In the genomic region with DNA sequence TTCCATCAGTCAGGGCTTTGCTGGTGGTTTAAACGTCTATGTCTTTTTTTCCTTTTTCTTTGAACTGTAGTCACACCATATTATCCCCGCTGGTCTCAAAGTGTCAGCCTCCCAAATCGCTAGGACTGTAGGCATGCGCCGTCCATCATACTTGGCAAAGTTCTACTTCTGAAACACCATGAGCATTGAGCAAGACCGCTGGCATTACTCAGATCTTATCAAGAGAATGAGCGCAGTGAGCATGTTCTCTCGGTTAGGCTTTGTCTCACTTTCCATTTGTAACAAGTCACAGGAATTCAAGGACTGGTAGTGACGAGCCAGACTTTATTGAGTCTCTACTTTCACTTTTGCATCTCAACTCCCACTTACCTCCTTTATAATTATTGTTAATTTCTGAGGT, we compare ENCODE assay signal across 25 mouse cellular contexts. TPM values are rescaled to one million over a fixed set of nuclear protein-coding genes. Genes with fewer than 3 reads are reported as not detected.
DNase-seq lines count a peak whose midpoint lies in the region; ATAC-seq lines count a peak whose summit lies in the region.
"Had no signal": no experiment of that assay in that cellular context is flagged by ENCODE, and none has a peak within 500 bp of the region (broad histone marks: within the 10 kb centered on the region; RNA-seq: fewer than 3 reads in every experiment).

No protein-coding gene starts in this region.

- H3K27me3 ChIP-seq in hindbrain, embryonic 16.5 days (replicated peaks; ENCODE audit: control insufficient read depth, insufficient read depth, low read length), result no peaks in the 10 kb centered on the region
- H3K27me3 ChIP-seq: CH12.LX; heart, embryonic 15.5 days; kidney, embryonic 15.5 days; megakaryocyte, embryonic 14.5 days; midbrain, embryonic 13.5 days had no signal

- no peak overlapping the region for H3K4me2 ChIP-seq in hindbrain, embryonic 16.5 days (ENCODE audit: low read length)
- H3K4me2 ChIP-seq: heart, embryonic 15.5 days; kidney, embryonic 15.5 days; midbrain, embryonic 13.5 days had no signal

- no peak overlapping the region for H3K4me3 ChIP-seq in hindbrain, embryonic 16.5 days (ENCODE audit: low read length)
- H3K4me3 ChIP-seq: heart, embryonic 15.5 days; kidney, embryonic 15.5 days; left cerebral cortex, adult 2 months; megakaryocyte, embryonic 14.5 days; midbrain, embryonic 13.5 days had no signal

- ATAC-seq in hindbrain, embryonic 16.5 days, result no peak
- ATAC-seq: forebrain, embryonic 16.5 days; midbrain, embryonic 13.5 days had no signal

- DNase-seq in heart, adult 11 months, result peak; percentile 55
- DNase-seq in heart, postnatal 4 days, result no peak
- peak; percentile 14 to 50 for DNase-seq in urinary bladder, postnatal 36 days (ENCODE audit: low spot score in 2 of 2)
- no peak for DNase-seq in urinary bladder, postnatal 4 days (ENCODE audit: low spot score in 2 of 2)
- DNase-seq in adrenal gland, postnatal 36 days, result peak; percentile 67 to 71
- DNase-seq in layer of hippocampus, postnatal 25 days (ENCODE audit: extremely low spot score in 1 of 2, low spot score in 1 of 2), result no peak
- no peak for DNase-seq in cerebellum, adult 11-12 months
- DNase-seq: cerebellum, adult 9-10 months; gastrocnemius, postnatal 25 days; kidney, adult 11 months; kidney, postnatal 36 days; thymus, adult 2 months; thymus, postnatal 4 days had no signal

- peaks cover 4% of the 10 kb centered on the region for H3K4me1 ChIP-seq in hindbrain, embryonic 16.5 days (ENCODE audit: control insufficient read depth, insufficient read depth, low read depth, low read length)

- 93% methylated on average over 9 of the region's 9 CpGs for whole genome bisulfite sequencing in hindbrain, embryonic 16.5 days

- H3K36me3 ChIP-seq in hindbrain, embryonic 16.5 days (ENCODE audit: control insufficient read depth, insufficient read depth, low read length), result 0 out of 2 replicates have a peak, but pooled peaks cover 3% of the 10 kb centered on the region

- H3K9ac ChIP-seq in hindbrain, embryonic 16.5 days (ENCODE audit: low read depth, low read length), result no peak overlapping the region
- H3K9ac ChIP-seq: heart, embryonic 15.5 days; kidney, embryonic 15.5 days; liver, embryonic 14.5 days; midbrain, embryonic 13.5 days had no signal

- H3K27ac ChIP-seq in hindbrain, embryonic 16.5 days (ENCODE audit: low read depth, low read length), result no peak overlapping the region
- H3K27ac ChIP-seq: heart, embryonic 15.5 days; kidney, embryonic 15.5 days; left cerebral cortex, adult 2 months; liver, embryonic 14.5 days; midbrain, embryonic 13.5 days had no signal

- H3K9me3 ChIP-seq in hindbrain, embryonic 16.5 days (ENCODE audit: control insufficient read depth, low read length), result no peaks in the 10 kb centered on the region
- H3K9me3 ChIP-seq: G1E; heart, embryonic 15.5 days; kidney, embryonic 15.5 days; megakaryocyte, embryonic 14.5 days; midbrain, embryonic 13.5 days had no signal

RNA-seq across cellular contexts. Expression of gene Cdc123, which starts 6.2 kb away (rescaled TPM):
- total RNA-seq in heart, postnatal 4 days (2021), result 100 to 1,000 TPM in 1 of 2 experiments, 10 to 100 TPM in 1; 93.8 to 111 TPM
- 100 to 1,000 TPM; 133 to 138 TPM for total RNA-seq in adrenal gland, postnatal 36 days (2021)
- polyA plus RNA-seq in hindbrain, embryonic 16.5 days (2015; fragmentation: Nextera tagmentation; extraction: Ambion mirVana), result 244 and 268 TPM in 2 replicates
- 100 to 1,000 TPM; 126 to 140 TPM for total RNA-seq in layer of hippocampus, postnatal 25 days (2021)

RNA-seq across cellular contexts. Expression of gene Nudt5, which starts 6.3 kb away (rescaled TPM):
- total RNA-seq in heart, postnatal 4 days (2021), result 10 to 100 TPM; 33.1 to 34.5 TPM
- total RNA-seq in adrenal gland, postnatal 36 days (2021), result 10 to 100 TPM; 45.0 to 49.3 TPM
- polyA plus RNA-seq in hindbrain, embryonic 16.5 days (2015; fragmentation: Nextera tagmentation; extraction: Ambion mirVana), result 26.4 and 26.6 TPM in 2 replicates
- 10 to 100 TPM; 22.2 to 22.7 TPM for total RNA-seq in layer of hippocampus, postnatal 25 days (2021)

RNA-seq across cellular contexts. Expression of gene Gm13199, which starts 11.6 kb away (rescaled TPM):
- under 1 TPM in 1 of 2 experiments, not detected in 1; 0.47 TPM for total RNA-seq in heart, postnatal 4 days (2021)
- total RNA-seq in adrenal gland, postnatal 36 days (2021), result under 1 TPM; 0.66 to 0.73 TPM
- polyA plus RNA-seq in hindbrain, embryonic 16.5 days (2015; fragmentation: Nextera tagmentation; extraction: Ambion mirVana), result 0.87 and 0.99 TPM in 2 replicates
- 1 to 10 TPM in 1 of 2 experiments, under 1 TPM in 1; 0.89 to 2.5 TPM for total RNA-seq in layer of hippocampus, postnatal 25 days (2021)
- total RNA-seq: hematopoietic stem cell, adult 5-6 weeks; monocyte, adult 5-6 weeks had no signal
- polyA plus RNA-seq: G1E had no signal

RNA-seq across cellular contexts. Expression of gene Sec61a2, which starts 44.1 kb away (rescaled TPM):
- 10 to 100 TPM; 28.8 to 29.0 TPM for total RNA-seq in heart, postnatal 4 days (2021)
- 10 to 100 TPM; 28.0 to 38.2 TPM for total RNA-seq in adrenal gland, postnatal 36 days (2021)
- 121 and 122 TPM in 2 replicates for polyA plus RNA-seq in hindbrain, embryonic 16.5 days (2015; fragmentation: Nextera tagmentation; extraction: Ambion mirVana)
- 100 to 1,000 TPM in 1 of 2 experiments, 10 to 100 TPM in 1; 76.2 to 103 TPM for total RNA-seq in layer of hippocampus, postnatal 25 days (2021)

Comparison
In these comparisons a context has a peak if more than half of its experiments do, and no peak if none do; other contexts are left out.
1. DNase-seq: peak in heart, adult 11 months (single experiment), urinary bladder, postnatal 36 days (2 of 2) and adrenal gland, postnatal 36 days (2 of 2); none in heart, postnatal 4 days (single experiment), urinary bladder, postnatal 4 days (0 of 2), layer of hippocampus, postnatal 25 days (0 of 2) and cerebellum, adult 11-12 months (single experiment).